Mouse (Mus musculus) forebrain, embryonic 15.5 days (tissue): Measurements from ENCODE around the gene Kat2b. TPM values are rescaled to one million over a fixed set of nuclear protein-coding genes. Genes with fewer than 3 reads are reported as not detected.
A peak's percentile ranks its signal among the peaks of the same experiment; 100 is the strongest.
"Not testable (repeated sequence)": the region's sequence is repeated elsewhere in the genome, so short reads cannot be mapped to it uniquely, and the experiment has no call there.

Source experiments
- ATAC-seq: fragments of 200-750 bp; cut with Nextera tagmentation; replicated peaks from 2 replicates; pipeline ENCODE4 v1.8.0; 2017; ENCODE audit warnings: mild to moderate bottlenecking, moderate TSS enrichment, moderate library complexity
- H3K27ac ChIP-seq: fragments of 300-500 bp; sonication (generic); replicated peaks from 2 replicates; pipeline ENCODE4 v1.5.1; 2015; ENCODE audit warnings: mild to moderate bottlenecking, inconsistent platforms
- H3K27me3 ChIP-seq: fragments of 300-500 bp; sonication (generic); 2 replicates; pipeline ENCODE4 v1.6.1; 2015; ENCODE audit warnings: inconsistent platforms
- H3K36me3 ChIP-seq: fragments of 300-500 bp; sonication (generic); 2 replicates; pipeline ENCODE4 v1.6.1; 2015; ENCODE audit warnings: mild to moderate bottlenecking, inconsistent platforms
- H3K4me1 ChIP-seq: fragments of 300-500 bp; sonication (generic); 2 replicates; pipeline ENCODE4 v1.6.1; 2015; ENCODE audit warnings: inconsistent platforms
- H3K4me2 ChIP-seq: fragments of 300-500 bp; sonication (generic); replicated peaks from 2 replicates; pipeline ENCODE4 v1.6.1; 2015; ENCODE audit warnings: mild to moderate bottlenecking, inconsistent platforms
- H3K4me3 ChIP-seq: fragments of 300-500 bp; sonication (generic); 2 replicates; pipeline ENCODE4 v1.5.1; 2015; ENCODE audit warnings: mild to moderate bottlenecking, inconsistent platforms
- H3K9ac ChIP-seq: fragments of 300-500 bp; sonication (generic); replicated peaks from 2 replicates; pipeline ENCODE4 v1.6.1; 2015; ENCODE audit warnings: mild to moderate bottlenecking, inconsistent platforms
- H3K9me3 ChIP-seq: fragments of 300-500 bp; sonication (generic); 2 replicates; pipeline ENCODE4 v1.6.1; 2016; ENCODE audit warnings: inconsistent platforms
- WGBS: fragments of 180-500 bp; shearing (Covaris S2); methylation state at CpG from one replicate; pipeline ENCODE4 v1.1.7; 2015; ENCODE audit warnings: mixed read lengths; 5-methylcytosine and 5-hydroxymethylcytosine counted together
- polyA plus RNA-seq: library from polyadenylated mRNA; unstranded; fragments of >200 nt; fragmentation: Nextera tagmentation; extraction: Ambion mirVana; gene quantifications from 2 replicates; pipeline ENCODE4 v1.2.1, GENCODE M21; 2015

The Kat2b gene
- polyA plus RNA-seq, 1 experiment from 2014 or later, result 6.3 TPM

- Histone ChIP-seq H3K4me1 (peaks cover 18% of the 10 kb centered on the region), H3K9ac (no peak overlapping the region), H3K27ac (no peak overlapping the region), H3K9me3 (no peaks in the 10 kb centered on the region), H3K27me3 (no peaks in the 10 kb centered on the region), H3K4me3 (no peak overlapping the region), H3K36me3 (peaks cover 21% of the 10 kb centered on the region; the same call in 1 of the 2 replicates), H3K4me2 (no peak overlapping the region)
- no peak for ATAC-seq
- WGBS, result 77% methylated on average over 6 of the region's 6 CpGs
Observed at GRCm38 (mm10) chr17:53656369-53656860, 89.8 kb downstream of the Kat2b start.

- H3K4me2 ChIP-seq, H3K4me3 ChIP-seq, H3K9ac ChIP-seq, H3K27me3 ChIP-seq, H3K9me3 ChIP-seq, ATAC-seq, H3K27ac ChIP-seq: not testable (repeated sequence)
- Histone ChIP-seq H3K36me3 (peaks cover 21% of the 10 kb centered on the region; the same call in 1 of the 2 replicates), H3K4me1 (peaks cover 18% of the 10 kb centered on the region)
- 68% methylated on average over 2 of the region's 2 CpGs for WGBS
Observed at GRCm38 (mm10) chr17:53657391-53657790, 90.7 kb downstream of the Kat2b start.

GRCm38 (mm10) chr17:53658668-53659067 is 92.0 kb downstream of the Kat2b start:
- Histone ChIP-seq H3K4me1 (peaks cover 18% of the 10 kb centered on the region), H3K36me3 (peaks cover 21% of the 10 kb centered on the region; the same call in 1 of the 2 replicates), H3K4me3 (no peak overlapping the region), H3K27ac (no peak overlapping the region), H3K4me2 (no peak overlapping the region), H3K27me3 (no peaks in the 10 kb centered on the region), H3K9ac (no peak overlapping the region), H3K9me3 (no peaks in the 10 kb centered on the region)
- ATAC-seq, result no peak; the same call in 1 of the 2 replicates
- 44% methylated on average over 2 of the region's 2 CpGs for WGBS

- no peaks in the 10 kb centered on the region for H3K27me3 ChIP-seq
- H3K4me1 ChIP-seq, result peaks cover 18% of the 10 kb centered on the region
- H3K27ac ChIP-seq, result no peak overlapping the region
- no peak overlapping the region for H3K9ac ChIP-seq
- H3K4me2 ChIP-seq, result no peak overlapping the region
- H3K9me3 ChIP-seq, result no peaks in the 10 kb centered on the region
- peaks cover 17% of the 10 kb centered on the region; the same call in 1 of the 2 replicates for H3K36me3 ChIP-seq
- ATAC-seq, result 0 out of 2 replicates have a peak, but pooled peaks have one; percentile 21
- H3K4me3 ChIP-seq, result no peak overlapping the region
- WGBS, result 53% methylated on average over 8 of the region's 8 CpGs
Observed at GRCm38 (mm10) chr17:53659230-53659629, 92.6 kb downstream of the Kat2b start.

- Histone ChIP-seq H3K36me3 (peaks cover 13% of the 10 kb centered on the region; the same call in 1 of the 2 replicates), H3K9me3 (no peaks in the 10 kb centered on the region), H3K27ac (0 out of 2 replicates have a peak overlapping the region, but pooled peaks have one; percentile 4), H3K27me3 (no peaks in the 10 kb centered on the region), H3K4me3 (no peak overlapping the region), H3K4me2 (no peak overlapping the region), H3K4me1 (peaks cover 16% of the 10 kb centered on the region), H3K9ac (no peak overlapping the region)
- peak; percentile 78 for ATAC-seq
- 5% methylated on average over 4 of the region's 4 CpGs for WGBS
Observed at GRCm38 (mm10) chr17:53659738-53660137, 93.1 kb downstream of the Kat2b start.

GRCm38 (mm10) chr17:53661056-53661840 is 94.6 kb downstream of the Kat2b start:
- ATAC-seq, result no peak
- WGBS, result 60% methylated on average over 6 of the region's 6 CpGs
- H3K4me3 ChIP-seq, result no peak overlapping the region
- no peak overlapping the region for H3K27ac ChIP-seq
- peaks cover 16% of the 10 kb centered on the region for H3K4me1 ChIP-seq
- H3K9me3 ChIP-seq, result no peaks in the 10 kb centered on the region
- no peaks in the 10 kb centered on the region for H3K27me3 ChIP-seq
- H3K9ac ChIP-seq, result no peak overlapping the region
- no peak overlapping the region for H3K4me2 ChIP-seq
- peaks cover 12% of the 10 kb centered on the region; the same call in 1 of the 2 replicates for H3K36me3 ChIP-seq

GRCm38 (mm10) chr17:53664267-53664666 is 97.6 kb downstream of the Kat2b start:
- Histone ChIP-seq H3K9me3 (no peaks in the 10 kb centered on the region), H3K4me1 (peaks cover 7% of the 10 kb centered on the region), H3K4me2 (no peak overlapping the region), H3K36me3 (peaks cover 23% of the 10 kb centered on the region), H3K4me3 (no peak overlapping the region), H3K27me3 (no peaks in the 10 kb centered on the region), H3K9ac (no peak overlapping the region), H3K27ac (no peak overlapping the region)
- ATAC-seq, result no peak
- 82% methylated on average over 3 of the region's 3 CpGs for WGBS

GRCm38 (mm10) chr17:53664703-53665382 is 98.2 kb downstream of the Kat2b start:
- H3K4me3 ChIP-seq, result no peak overlapping the region
- 0 out of 2 replicates have a peak overlapping the region, but pooled peaks have one; percentile 11 for H3K27ac ChIP-seq
- H3K9ac ChIP-seq, result no peak overlapping the region
- H3K36me3 ChIP-seq, result peaks cover 25% of the 10 kb centered on the region
- H3K27me3 ChIP-seq, result no peaks in the 10 kb centered on the region
- ATAC-seq, result 0 out of 2 replicates have a peak, but pooled peaks have one; percentile 36
- 8% methylated on average over 2 of the region's 2 CpGs for WGBS
- H3K9me3 ChIP-seq, result no peaks in the 10 kb centered on the region
- H3K4me2 ChIP-seq, result no peak overlapping the region
- peaks cover 3% of the 10 kb centered on the region; the same call in 1 of the 2 replicates for H3K4me1 ChIP-seq

GRCm38 (mm10) chr17:53670453-53670852 is 103.8 kb downstream of the Kat2b start:
- no peaks in the 10 kb centered on the region for H3K27me3 ChIP-seq
- H3K27ac ChIP-seq, result no peak overlapping the region
- no peaks in the 10 kb centered on the region for H3K9me3 ChIP-seq
- no peak overlapping the region for H3K4me2 ChIP-seq
- H3K9ac ChIP-seq, result no peak overlapping the region
- H3K36me3 ChIP-seq, result peaks cover 26% of the 10 kb centered on the region
- no peak overlapping the region for H3K4me3 ChIP-seq
- WGBS, result 91% methylated on average over 8 of the region's 8 CpGs
- no peaks in the 10 kb centered on the region for H3K4me1 ChIP-seq
- ATAC-seq, result no peak

- no peak overlapping the region for H3K9ac ChIP-seq
- WGBS, result 65% methylated on average over 8 of the region's 8 CpGs
Observed at GRCm38 (mm10) chr17:53678716-53679115, 112.1 kb downstream of the Kat2b start.

GRCm38 (mm10) chr17:53688321-53688720 is 121.7 kb downstream of the Kat2b start:
- peak overlapping the region; percentile 80 for H3K4me2 ChIP-seq
- H3K36me3 ChIP-seq, result no peaks in the 10 kb centered on the region
- H3K27me3 ChIP-seq, result no peaks in the 10 kb centered on the region
- H3K4me3 ChIP-seq, result peak overlapping the region; percentile 67
- WGBS, result 19% methylated on average over 1 of the region's 1 CpGs
- ATAC-seq, result no peak
- H3K9ac ChIP-seq, result peak overlapping the region; percentile 41; the same call in 1 of the 2 replicates
- no peak overlapping the region for H3K27ac ChIP-seq
- H3K4me1 ChIP-seq, result peaks cover 22% of the 10 kb centered on the region
- H3K9me3 ChIP-seq, result no peaks in the 10 kb centered on the region

More at GRCm38 (mm10) chr17:53678716-53679115, 112.1 kb downstream of the Kat2b start:
- Histone ChIP-seq H3K4me1 (no peaks in the 10 kb centered on the region), H3K4me3 (no peak overlapping the region), H3K27me3 (no peaks in the 10 kb centered on the region), H3K27ac (peak overlapping the region; percentile 49), H3K9me3 (no peaks in the 10 kb centered on the region), H3K4me2 (no peak overlapping the region), H3K36me3 (0 out of 2 replicates have a peak, but pooled peaks cover 10% of the 10 kb centered on the region)
- peak; percentile 94 for ATAC-seq
